Mouse (Mus musculus) spleen, adult 2 months (tissue): Measurements from ENCODE around the gene Senp3. TPM values are rescaled to one million over a fixed set of nuclear protein-coding genes. Genes with fewer than 3 reads are reported as not detected.
A peak's percentile ranks its signal among the peaks of the same experiment; 100 is the strongest.

Source experiments
- DNase-seq, 2 experiments: peaks; one replicate each; pipeline versions ENCODE4 v3.0.0 to v3.0.0-alpha.2; 2012 to 2021; ENCODE audit warnings: low spot score in 2 of 2, low read depth in 1 of 2
- H3K27ac ChIP-seq: fragments of 200-500 bp; 2 replicates; pipeline ENCODE4 v1.5.1; 2012; ENCODE audit warnings: low read length, inconsistent platforms; ENCODE audit not compliant: insufficient read depth
- H3K27me3 ChIP-seq: fragments of 200-500 bp; 2 replicates; pipeline ENCODE4 v1.6.1; 2012; ENCODE audit warnings: mild to moderate bottlenecking, moderate library complexity, low read length, inconsistent platforms; ENCODE audit not compliant: control insufficient read depth, insufficient read depth
- H3K36me3 ChIP-seq: fragments of 200-500 bp; 2 replicates; pipeline ENCODE4 v1.6.1; 2012; ENCODE audit warnings: mild to moderate bottlenecking, low read length, inconsistent platforms; ENCODE audit not compliant: control insufficient read depth, insufficient read depth
- H3K4me1 ChIP-seq: fragments of 200-500 bp; 2 replicates; pipeline ENCODE4 v1.6.1; 2011; ENCODE audit warnings: inconsistent platforms; ENCODE audit not compliant: control insufficient read depth, insufficient read depth, insufficient read length
- H3K4me3 ChIP-seq: fragments of 200-500 bp; 2 replicates; pipeline ENCODE4 v1.5.1; 2011; ENCODE audit warnings: mild to moderate bottlenecking, inconsistent platforms; ENCODE audit not compliant: insufficient read depth, insufficient read length; ENCODE audit errors: extremely low read depth
- CTCF ChIP-seq: fragments of 200-500 bp; IDR thresholded peaks from 2 replicates; pipeline ENCODE4 v1.5.1; 2011; ENCODE audit warnings: mild to moderate bottlenecking, inconsistent platforms; ENCODE audit not compliant: insufficient read depth, insufficient read length, insufficient replicate concordance; ENCODE audit errors: extremely low read depth
- POLR2A ChIP-seq: fragments of 200-500 bp; IDR thresholded peaks from 2 replicates; pipeline ENCODE4 v1.6.1; 2011; ENCODE audit warnings: low read depth, low read length, inconsistent platforms
- WGBS: fragments of 180-500 bp; shearing (Covaris S2); methylation state at CpG from one replicate; pipeline ENCODE4 v1.1.7; 2018; 5-methylcytosine and 5-hydroxymethylcytosine counted together
- polyA plus RNA-seq: library from polyadenylated mRNA; depleted of rRNA; stranded (reverse); fragments of >200 nt; gene quantifications from 2 replicates; pipeline ENCODE4 v1.2.3, GENCODE M21; 2012

Gene Senp3
- polyA plus RNA-seq, 1 experiment: 32.6 TPM

DNA sequence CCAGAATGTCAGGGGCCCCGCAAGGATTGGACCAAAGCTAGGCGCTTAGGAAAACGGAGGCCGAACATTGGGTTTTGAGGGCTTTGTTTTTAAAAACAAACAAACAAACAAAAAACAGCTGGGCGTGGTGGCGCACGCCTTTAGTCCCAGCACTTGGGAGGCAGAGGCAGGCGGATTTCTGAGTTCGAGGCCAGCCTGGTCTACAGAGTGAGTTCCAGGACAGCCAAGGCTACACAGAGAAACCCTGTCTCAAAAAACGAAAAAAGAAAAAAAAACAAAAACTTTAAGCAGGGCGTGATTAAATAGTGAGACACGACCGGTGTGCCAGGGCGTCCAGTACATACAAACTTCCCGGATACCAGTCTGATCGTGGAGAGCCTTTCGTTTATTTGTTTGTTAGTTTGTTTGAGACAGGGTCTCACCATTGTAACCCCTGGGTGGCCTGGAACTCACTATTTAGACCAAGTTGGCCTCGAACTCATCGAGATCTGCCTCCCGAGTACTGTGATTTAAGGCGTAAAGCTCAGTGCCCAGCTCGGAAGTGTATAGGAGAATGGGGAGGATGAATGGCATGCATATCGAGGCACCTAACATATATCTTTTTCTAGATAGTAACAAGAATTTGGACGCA, 440 bp upstream of the Senp3 start:
- Histone ChIP-seq H3K36me3 (peaks cover 8% of the 10 kb centered on the region; the same call in 1 of the 2 replicates), H3K27me3 (no peaks in the 10 kb centered on the region), H3K27ac (peak overlapping the region; percentile 94), H3K4me1 (no peaks in the 10 kb centered on the region), H3K4me3 (peak overlapping the region; percentile 62)
- TF ChIP-seq POLR2A: no peak
- no peak for TF ChIP-seq CTCF
- DNase-seq: no peak
- 18% methylated on average over 24 of the region's 24 CpGs for WGBS

DNA sequence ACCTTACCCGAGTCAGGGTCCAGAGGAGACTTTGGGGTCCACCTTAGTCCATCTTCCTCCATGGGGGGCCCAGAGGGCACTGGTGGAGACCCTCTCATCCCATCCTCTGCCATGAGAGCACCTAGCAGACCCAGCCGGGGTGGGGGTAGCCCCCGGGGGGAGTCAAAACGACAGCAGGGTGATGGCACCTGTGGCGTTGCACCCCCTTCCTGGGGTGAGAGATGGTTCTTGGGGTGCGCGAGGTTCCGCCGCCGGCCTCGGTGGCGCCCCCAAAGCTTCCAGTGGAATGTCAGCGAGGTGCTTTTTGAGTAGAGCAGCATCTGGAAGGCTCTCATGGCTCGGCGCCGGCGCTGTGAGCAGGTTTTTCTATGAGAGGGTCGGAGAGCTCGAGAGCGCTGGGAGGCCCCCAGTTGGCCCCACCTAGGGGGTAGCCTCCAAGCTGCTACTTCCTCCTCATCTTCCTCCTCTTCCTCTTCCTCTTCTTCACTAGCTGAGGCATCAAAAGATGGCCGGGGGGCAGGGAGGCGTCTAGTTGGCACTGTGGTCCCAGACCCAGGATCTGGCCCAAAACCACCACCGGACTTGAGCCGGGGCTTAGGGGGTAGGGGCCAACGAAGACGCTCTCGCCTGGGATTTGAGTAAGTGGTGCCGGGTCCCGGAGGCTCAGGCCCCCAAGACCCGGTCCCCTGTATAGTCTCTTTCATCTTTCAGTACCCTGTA, 1.6 kb downstream of the Senp3 start:
- H3K4me1 ChIP-seq: no peaks in the 10 kb centered on the region
- TF ChIP-seq CTCF (no peak), POLR2A (no peak)
- no peak overlapping the region for H3K27ac ChIP-seq
- no peaks in the 10 kb centered on the region for H3K27me3 ChIP-seq
- no peak for DNase-seq
- H3K36me3 ChIP-seq: peaks cover 17% of the 10 kb centered on the region
- no peak overlapping the region for H3K4me3 ChIP-seq
- 90% methylated on average over 30 of the region's 30 CpGs for WGBS

DNA sequence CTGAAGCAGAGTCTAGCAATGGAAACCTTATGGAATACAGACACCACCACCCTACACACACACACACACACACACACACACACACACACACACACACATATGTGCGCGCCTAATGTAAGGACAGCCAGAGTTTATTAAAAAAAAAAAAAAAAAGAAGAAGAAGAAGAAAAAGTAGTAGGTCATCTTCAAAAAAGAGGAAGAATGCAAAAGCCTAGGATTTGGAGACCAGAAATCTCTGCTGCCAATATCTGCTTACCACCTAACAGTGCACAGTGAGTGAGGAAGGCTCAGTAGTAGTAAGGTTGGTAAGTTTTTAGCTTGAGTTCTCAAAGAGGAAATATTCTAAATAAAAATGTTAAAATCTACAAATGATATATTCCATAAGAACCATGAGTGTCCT, 2.7 kb downstream of the Senp3 start:
- TF ChIP-seq CTCF: no peak
- no peak overlapping the region for H3K27ac ChIP-seq
- H3K4me3 ChIP-seq: no peak overlapping the region
- no peaks in the 10 kb centered on the region for H3K4me1 ChIP-seq
- H3K27me3 ChIP-seq: no peaks in the 10 kb centered on the region
- WGBS: 84% methylated on average over 2 of the region's 2 CpGs
- no peak for DNase-seq
- peaks cover 20% of the 10 kb centered on the region for H3K36me3 ChIP-seq

DNA sequence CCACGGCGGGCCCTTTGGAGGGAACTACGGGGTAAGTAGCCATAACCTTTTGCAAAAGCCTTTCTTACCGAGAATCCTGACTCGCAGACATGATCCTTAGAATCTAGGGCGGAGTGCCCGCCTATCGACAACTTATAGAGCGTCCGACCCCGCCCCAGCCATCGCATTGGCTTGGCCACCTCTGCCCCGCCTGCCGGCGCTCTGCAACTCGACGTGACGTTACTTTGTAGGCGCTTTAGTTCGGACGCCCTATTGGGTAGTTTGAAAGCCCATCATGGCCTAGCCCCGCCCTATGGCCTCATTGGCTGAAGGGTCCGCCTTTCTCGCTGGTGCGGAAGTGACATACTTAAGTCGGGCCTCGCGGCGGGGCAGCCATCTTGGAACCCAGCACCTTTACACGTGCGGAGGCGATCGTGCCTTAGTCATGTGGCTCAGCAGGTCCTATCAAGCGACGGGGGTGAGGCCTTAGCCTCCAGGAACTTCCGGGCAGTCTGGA, 9.6 kb downstream of the Senp3 start, which contains the start of gene Eif4a1:
TSS of gene Eif4a1 (minus strand) at position 213 of the 496 bp plus-strand sequence.
- H3K36me3 ChIP-seq: peaks cover 39% of the 10 kb centered on the region
- H3K4me1 ChIP-seq: 0 out of 2 replicates have a peak, but pooled peaks cover 7% of the 10 kb centered on the region
- peak within 1 kb of the TSS; percentile 95 for H3K27ac ChIP-seq
- TF ChIP-seq CTCF (no peak), POLR2A (peak; percentile 97)
- no peaks in the 10 kb centered on the region for H3K27me3 ChIP-seq
- WGBS: under 1% methylated on average over 36 of the region's 36 CpGs
- peak; percentile 100 for DNase-seq
- H3K4me3 ChIP-seq: peak within 1 kb of the TSS; percentile 93

DNA sequence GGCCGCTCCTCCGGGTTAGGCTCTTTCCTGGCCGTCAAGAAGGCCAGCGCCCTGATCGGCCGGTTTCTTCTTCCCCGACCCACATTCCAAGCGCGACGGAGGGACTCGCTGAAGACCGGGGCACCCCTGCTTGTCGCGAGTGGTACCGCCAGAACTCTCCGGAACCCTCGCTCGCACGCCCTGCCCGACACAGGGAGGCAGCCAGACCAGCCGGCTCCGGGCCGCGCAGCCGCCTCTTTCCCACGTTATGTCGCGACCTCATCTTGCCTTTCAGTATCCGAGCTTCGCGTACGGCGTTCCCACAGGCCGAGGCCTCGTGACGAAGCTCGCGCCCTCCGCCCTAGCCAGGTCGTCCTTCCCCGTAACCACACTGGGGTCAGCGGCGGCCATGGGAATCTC, 10.2 kb downstream of the Senp3 start:
- no peak for TF ChIP-seq CTCF
- no peak for TF ChIP-seq POLR2A
- 0 out of 2 replicates have a peak, but pooled peaks cover 7% of the 10 kb centered on the region for H3K4me1 ChIP-seq
- no peak for DNase-seq
- H3K4me3 ChIP-seq: peak overlapping the region; percentile 93
- peaks cover 38% of the 10 kb centered on the region for H3K36me3 ChIP-seq
- H3K27me3 ChIP-seq: no peaks in the 10 kb centered on the region
- H3K27ac ChIP-seq: peak overlapping the region; percentile 95
- WGBS: under 1% methylated on average over 43 of the region's 43 CpGs

DNA sequence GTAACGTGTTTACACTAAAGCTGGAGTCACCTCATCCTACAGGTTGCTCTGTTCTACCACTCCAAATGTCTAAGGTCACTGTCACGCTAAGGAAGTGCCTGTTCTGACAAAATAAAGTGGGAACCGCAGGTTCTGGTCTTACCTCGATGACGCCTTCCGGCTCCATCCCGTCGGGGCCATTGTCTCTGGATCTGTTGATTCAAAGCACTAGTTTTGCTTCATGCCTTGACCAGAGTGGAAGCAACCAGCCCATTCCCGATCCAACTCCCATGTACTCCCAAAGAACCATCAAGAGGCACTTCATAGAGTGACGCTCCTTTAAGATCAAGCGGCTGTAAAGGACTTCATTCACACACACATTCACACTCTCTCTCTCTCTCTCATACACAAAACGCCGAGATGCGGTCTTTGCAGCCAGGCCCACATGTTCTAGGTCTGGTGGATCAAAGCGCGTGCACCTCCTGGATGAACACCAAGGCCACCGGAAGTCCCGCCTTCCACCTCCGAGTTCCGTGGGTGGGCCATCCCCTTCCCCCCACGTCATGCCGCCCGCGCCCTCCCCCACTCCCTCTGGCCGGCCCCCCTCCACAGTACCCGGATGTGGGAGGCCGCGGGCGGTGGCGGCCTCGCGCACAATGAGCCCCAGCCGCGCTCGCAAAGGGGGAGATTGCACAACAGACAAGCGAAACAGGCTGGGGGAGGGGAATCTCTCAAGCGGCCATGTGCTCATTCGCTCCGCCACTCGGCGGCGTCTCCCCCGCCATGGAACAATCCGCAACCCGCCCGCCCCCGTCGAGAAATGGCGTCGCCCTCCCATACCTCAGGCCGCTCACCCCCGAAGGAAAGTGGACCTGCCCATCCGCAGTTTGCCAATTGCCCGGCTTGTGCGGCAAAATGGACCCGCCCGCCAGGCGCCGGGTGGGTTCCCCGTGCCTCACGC, 10.8 kb downstream of the Senp3 start:
- TF ChIP-seq CTCF (no peak), POLR2A (no peak; the same call in none of the 2 replicates)
- WGBS: under 1% methylated on average over 60 of the region's 61 CpGs
- Histone ChIP-seq H3K27ac (peak overlapping the region; percentile 95), H3K36me3 (peaks cover 36% of the 10 kb centered on the region), H3K27me3 (no peaks in the 10 kb centered on the region), H3K4me1 (0 out of 2 replicates have a peak, but pooled peaks cover 7% of the 10 kb centered on the region), H3K4me3 (peak overlapping the region; percentile 93)
- DNase-seq: peak; percentile 94
